Mouse (Mus musculus): Measurements from ENCODE around the gene Ramac.

The Ramac gene

DNA sequence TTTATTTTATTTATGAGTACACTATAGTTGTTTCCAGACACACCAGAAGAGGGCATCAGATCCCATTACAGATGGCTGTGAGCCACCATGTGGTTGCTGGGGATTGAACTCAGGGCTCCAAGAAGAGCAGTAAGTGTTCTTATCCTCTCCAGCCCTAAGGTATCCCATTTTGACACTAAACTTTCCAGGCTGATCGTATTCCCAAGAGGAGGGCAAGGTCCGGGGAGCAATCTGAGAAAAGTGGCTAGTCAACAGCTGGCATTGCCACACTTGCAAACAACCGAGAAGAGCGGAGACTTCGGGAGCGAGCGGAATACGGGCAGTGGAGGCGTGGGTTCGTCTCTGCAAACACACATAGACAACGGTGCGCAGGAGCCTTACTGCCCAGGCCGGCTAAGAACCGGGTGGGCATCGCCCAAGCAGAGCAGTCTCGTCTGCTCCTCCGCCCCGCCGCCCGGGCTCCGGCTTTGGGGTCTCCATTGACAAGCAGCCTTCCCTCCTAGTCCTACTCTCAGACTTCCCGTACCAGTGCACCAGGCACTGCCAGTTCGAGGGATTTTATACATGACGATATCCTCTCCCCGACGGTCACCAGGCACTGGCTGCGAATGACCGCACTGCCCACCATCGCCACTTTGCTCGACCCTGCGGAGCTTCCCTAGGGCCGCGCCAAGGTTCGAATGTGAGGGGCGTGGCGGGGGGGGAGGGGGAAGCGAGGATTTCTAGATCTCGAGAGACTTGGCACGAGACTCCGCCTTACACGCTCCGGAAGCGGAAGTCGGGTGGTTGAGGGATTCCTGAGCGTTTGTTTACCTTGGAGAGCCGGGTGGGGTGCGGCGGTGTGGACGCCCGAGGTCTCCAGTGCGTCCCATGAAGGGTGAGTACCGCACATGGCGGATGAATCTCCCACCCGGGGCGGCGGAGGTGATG, at the start of gene Ramac:
TSS of gene Ramac (plus strand) at position 746 of the 930 bp plus-strand sequence.
- DNase-seq (ENCODE audit: extremely low read depth, low read depth, low spot score): peak; percentile 34

DNA sequence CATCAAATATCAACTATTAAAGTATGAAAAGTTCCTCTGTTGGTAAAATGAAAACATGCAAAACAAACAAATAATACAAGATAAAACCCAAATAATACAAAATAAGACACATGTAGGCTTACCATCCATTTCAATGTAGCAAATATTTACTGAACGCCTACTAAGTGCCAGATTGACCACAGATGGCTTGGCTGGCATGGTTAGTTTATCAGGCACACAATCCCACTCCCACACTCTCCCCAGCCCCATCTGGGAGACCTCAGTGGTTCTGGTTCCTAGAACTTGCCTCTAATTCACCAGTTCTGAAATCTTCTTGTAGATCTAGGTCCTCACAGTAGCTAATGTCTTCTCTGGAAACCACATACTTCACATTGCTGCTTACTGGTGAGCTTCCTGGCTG, 44.1 kb upstream of the Ramac start:
- no peak for DNase-seq (ENCODE audit: extremely low read depth, low read depth, low spot score)

DNA sequence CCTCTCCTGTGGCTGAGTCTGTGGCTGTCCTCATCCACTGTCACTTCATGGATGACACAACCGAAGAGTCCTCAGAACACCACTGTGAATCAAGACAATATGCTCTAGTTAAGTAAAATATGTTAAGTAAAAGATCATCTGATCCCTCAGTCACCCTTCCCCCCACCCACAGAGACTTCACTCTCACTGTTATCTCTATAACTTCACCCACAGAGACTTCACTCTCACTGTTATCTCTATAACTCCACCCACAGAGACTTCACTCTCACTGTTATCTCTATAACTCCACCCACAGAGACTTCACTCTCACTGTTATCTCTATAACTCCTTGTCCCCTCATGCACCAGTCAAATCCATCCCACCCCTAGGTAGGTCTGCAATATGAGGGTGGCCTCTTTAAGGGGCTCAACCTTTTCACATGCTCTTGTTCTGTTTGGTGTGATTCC, 43.5 kb upstream of the Ramac start:
- DNase-seq (ENCODE audit: extremely low read depth, low read depth, low spot score): no peak

DNA sequence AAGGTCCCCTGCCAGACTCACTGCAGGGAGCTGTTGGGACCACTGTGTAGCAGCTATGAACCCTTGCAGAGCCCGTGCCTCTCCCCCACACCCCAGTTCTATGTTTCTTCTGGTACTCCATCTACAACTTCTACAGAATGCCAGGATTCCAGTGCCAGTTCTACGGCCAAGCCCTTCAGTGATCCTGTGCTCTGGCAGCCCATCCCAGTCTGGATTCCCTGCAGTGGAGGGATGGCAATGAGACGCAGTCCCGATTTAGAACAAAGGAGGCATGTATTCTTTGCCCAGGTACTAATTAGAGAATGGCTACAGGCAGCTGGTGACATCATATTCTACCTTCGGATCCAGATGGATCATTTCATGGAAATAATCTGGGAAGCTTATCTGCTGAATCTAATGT, 41.5 kb upstream of the Ramac start:
- DNase-seq (ENCODE audit: extremely low read depth, low read depth, low spot score): no peak

DNA sequence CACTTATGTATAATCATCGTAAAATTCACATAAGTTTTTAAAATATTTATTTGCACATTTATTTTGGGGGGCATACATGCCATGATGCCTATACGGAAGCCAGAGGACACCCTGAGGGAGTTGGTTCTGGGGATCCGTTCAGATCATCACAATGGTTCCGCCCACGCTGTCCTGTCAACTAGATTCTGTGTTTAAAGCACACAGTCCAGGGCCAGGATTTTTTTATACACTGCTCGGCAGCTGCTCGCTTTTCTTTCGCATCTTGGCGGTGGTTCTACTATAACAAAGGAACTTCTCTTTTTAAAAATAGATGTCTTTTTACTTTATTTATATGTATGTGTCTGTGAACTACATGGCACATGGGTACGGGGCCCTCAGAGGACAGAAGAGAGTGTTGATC, 38.9 kb upstream of the Ramac start:
- DNase-seq (ENCODE audit: extremely low read depth, low read depth, low spot score): no peak

DNA sequence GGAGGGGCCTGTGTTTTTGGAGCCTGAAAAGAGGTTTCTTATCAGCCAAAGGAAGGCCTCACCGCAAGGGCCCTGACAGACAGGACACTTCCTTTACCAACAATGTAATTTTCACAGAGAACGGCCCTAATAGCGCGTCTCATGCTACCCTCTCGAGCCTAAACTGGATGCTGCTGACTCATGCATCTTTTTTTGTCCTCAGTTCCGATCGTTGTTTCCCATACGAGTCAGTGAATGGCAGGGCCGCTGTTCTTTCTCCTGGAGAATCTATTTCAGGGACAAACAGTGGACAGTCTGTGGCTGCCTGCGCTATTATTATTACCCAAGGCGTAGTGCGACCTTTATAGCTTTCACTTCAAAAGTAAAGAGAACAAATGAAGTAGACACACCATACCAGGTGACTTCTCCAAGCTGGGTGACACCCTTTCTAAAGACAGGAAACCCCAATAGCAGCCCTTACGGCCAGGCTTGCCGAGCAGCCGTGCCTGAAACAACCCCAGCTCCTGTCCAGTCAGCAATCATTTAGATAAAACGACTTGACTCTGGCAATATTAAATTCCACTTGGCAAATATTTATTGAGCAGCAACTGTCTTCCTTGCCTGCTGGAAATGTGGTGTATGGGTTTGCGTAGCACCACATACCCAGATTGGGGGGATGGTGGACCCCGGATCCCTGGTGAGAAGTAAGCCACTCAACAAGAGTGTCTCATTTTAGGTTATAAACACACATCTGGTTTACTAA, 36.6 kb upstream of the Ramac start:
- no peak for DNase-seq (ENCODE audit: extremely low read depth, low read depth, low spot score)

DNA sequence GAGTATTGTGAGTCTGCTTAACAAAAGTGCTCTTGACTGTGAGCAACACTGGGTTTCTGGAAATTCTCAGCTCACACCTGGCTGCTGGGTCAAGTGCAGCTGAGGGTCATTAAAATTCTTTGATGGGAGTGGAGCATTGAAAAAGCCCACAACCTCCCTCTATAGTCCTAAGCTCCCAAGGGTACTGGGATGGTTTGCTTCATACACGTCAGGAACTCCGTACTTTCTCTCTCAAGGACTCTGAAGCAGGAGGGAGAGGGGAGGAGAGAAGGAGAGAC, 36.1 kb upstream of the Ramac start:
- no peak for DNase-seq (ENCODE audit: extremely low read depth, low read depth, low spot score)

DNA sequence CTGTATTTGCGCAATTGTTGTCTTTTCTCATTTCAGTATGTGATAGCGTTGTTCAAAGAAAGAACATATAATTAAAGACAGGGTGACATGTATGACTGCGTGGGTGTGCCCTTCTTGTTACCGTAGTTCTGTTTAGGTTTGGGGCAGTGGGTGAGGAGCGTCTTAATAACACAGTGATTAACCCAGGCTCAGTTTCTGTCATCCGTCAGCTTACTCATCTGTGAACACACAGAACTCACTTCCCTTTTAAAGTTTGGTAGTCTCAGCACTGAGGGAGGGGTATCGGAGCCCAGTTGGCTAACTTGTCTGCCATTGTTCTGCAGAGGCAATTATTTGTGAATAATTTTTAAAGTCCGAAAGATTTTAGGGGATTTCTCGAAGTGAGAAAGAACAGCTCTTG, 35.0 kb upstream of the Ramac start:
- DNase-seq (ENCODE audit: extremely low read depth, low read depth, low spot score): no peak

DNA sequence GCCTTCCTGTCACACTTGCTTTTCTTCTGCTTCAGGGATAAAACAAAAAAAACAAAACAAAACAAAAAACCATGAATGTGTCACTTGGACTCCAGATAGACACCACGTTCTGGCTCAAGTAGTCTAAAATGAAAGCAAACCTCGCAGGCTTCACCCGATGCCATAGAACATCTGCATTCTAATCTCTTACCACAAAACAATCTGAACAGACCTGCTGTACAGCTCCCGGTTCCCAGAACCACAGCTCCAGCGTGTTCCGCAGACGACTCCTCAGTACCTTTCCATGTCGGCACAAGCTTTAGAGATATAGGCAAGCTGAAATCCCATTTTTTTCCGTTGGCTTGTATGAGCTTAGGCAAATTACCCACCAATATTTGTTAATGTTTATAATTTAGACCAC, 32.9 kb upstream of the Ramac start:
- DNase-seq (ENCODE audit: extremely low read depth, low read depth, low spot score): no peak

DNA sequence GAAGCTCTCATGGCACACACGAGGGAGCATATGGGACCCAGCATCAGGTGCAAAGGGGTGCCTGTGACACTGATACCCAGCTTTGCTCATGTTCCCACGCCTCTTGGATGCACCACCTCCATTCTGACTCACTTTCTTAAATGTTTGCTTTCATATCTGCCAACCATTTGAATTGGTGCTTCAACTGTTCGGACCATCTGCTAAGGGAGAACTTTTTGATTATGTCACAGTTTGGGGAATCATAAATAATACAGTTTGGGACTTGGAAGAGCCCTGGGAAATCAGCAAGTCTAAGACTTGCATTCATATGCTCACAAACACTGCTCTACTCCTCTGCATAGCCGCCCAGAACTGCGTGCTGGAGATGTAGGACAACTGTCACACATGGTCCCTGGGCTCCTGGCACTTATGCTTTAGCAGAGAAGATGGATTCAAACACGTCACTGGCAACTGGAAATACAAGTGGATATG, 31.5 kb upstream of the Ramac start:
- DNase-seq (ENCODE audit: extremely low read depth, low read depth, low spot score): no peak

DNA sequence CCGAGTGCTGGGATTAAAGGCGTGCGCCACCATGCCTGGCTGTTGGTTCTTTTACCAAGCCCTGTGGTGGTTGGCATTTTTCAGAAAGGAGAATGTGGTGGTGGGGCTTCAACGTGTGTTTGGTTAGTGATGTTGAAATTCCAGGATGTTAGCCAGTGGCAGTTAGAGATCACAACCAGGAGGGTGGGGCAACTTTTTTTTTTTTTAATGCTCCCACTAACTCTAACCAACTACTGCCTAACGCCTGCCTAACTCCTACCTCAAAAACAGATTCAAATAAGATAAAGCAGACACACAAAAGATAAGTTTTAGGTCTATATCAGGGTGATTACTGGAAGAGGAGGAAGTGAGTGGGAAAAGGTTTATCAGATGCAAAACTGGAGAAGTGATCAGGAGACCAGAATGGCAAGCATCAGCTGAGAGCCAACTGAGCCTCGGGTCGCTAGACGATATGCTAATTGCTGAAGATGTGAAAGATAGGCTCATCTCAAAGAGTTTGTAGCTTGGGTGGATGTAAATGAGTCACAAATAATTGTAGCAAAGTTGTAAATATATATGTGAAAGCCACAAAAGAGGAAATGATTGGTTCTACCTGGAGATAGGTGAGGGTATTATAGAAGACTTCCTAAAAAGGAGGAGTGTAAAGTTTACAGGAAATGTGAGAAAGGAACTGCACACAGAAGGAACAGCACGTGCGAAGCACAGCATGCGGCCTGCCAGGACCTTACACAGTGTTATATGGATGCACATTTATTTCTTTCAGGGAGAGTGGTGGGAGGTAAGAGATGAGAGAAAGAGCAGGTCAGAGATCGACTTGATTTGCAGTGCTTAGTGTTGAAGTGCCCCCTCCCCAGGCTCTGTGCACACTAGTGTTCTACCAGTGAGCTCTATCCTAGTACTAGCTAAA, 30.3 kb upstream of the Ramac start:
- no peak for DNase-seq (ENCODE audit: extremely low read depth, low read depth, low spot score)

DNA sequence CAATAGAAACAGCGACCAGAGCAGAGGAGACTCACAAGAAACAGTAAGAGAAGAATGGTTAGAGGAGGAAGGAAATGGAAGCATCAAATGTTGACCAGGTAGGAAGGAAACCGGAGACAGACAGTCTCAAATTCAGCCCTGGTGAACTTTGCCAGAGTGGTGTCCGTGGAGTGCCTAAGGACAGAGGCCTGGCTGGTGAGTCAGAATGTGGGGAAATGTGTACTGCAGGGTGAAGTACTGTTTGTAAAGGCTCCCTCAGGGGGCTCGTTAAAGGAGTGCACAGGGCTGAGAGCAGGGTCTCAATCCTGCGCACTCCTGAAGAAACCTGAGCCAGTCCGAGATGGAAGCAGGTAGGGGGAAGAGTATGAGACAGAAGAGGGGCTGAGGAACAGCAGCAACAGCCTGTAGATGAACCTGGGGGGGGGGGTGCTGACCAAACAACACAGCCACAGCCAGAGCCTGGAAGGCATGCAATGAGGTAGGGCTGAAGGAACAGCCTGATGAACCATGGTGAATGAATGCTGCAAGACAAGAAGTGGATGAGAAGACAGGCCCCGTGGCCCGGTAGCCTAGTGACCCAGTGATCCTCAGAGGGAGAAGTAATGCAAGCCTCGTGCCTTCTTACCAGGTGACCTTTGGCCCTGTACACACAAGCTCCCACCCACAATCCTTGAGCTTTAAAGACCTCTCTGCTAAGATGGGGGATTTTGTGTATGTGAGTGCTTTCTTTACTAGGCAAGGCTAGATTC, 27.3 kb upstream of the Ramac start:
- no peak for DNase-seq (ENCODE audit: extremely low read depth, low read depth, low spot score)

DNA sequence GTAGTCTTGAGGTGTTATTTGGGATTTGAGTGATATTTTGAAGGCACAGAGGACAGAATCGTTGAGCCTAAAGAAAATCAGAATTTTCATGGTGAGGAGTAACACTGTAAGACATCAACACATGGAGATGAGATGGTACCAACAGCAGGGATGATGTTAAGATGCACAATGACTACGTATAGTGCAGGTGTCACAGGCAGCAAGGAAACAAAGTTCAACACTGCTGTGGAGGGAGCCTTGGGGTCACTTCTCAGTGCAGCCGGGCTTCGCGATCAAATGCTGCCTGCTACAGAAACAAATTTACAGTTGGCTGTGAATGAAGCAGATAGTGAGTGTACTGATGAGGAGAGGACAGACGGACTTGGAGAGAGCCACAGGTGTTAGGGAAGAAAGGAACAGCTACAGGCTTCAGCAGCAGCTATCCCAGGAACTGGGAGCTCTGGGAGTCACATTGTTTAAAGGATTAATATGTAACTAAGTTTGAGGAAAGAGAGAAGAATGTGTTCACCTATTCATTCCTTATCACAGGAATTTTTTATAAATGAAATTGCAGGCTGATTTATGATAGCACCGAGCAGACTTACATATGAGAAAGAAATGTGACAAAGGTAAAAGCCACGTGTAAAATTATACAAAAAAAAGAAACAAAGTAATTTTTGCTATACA, 23.9 kb upstream of the Ramac start:
- DNase-seq (ENCODE audit: extremely low read depth, low read depth, low spot score): no peak

DNA sequence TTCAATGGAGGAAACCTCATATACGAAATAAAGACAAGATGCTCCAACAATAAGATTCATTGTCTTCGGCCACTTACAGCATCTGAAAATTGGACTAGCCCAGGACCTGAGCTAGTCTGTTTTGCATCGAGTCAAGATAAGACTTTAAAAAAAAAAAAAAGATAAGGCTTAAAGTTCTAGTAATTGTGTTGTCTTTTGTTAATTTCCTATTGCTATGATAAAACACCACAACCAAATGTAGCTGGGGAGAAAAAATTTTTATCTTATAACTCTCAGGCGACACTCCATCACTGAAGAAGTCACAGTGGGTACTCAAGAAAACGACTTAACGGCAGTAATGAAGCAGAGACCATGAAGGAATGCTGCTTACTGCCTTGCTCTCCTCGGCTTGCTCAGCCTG, 22.7 kb upstream of the Ramac start:
- no peak for DNase-seq (ENCODE audit: extremely low read depth, low read depth, low spot score)

DNA sequence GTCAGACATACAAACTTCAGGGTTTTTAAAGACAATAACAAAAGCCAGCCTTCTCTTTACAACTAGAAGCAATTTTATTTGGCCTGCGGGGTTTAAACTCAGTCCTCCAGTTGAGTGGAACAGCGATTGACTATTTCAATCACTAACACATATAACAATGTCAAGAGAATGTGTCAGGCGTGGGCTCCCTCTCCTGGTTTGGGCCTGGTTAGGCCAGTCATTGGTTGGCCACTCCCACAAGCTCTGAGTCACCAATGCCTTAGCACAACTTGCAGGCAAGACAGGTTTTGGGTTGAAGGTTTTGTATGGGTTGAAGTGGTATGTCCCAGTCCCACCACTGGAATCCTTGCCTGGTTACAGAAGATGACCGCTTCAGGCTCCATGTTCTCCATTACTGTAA, 18.6 kb upstream of the Ramac start:
- no peak for DNase-seq (ENCODE audit: extremely low read depth, low read depth, low spot score)

DNA sequence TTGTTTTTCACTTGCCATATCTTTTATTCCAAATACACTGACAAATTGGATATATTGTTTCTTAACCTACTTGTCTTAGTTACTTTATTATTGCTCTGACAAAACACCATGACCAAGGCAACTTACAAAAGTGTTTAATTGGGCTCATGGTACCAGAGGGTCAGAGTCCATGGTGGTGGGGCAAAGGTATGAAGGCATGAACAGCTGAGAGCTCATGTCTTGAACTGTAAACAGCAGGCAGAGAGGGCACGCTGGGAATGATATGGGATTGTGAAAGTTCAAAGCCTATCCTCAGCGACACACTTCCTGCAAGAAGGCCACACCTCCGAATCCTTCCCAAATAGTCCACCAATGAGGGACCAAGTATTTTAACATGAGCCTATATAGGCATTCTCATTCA, 14.8 kb upstream of the Ramac start:
- DNase-seq (ENCODE audit: extremely low read depth, low read depth, low spot score): no peak

DNA sequence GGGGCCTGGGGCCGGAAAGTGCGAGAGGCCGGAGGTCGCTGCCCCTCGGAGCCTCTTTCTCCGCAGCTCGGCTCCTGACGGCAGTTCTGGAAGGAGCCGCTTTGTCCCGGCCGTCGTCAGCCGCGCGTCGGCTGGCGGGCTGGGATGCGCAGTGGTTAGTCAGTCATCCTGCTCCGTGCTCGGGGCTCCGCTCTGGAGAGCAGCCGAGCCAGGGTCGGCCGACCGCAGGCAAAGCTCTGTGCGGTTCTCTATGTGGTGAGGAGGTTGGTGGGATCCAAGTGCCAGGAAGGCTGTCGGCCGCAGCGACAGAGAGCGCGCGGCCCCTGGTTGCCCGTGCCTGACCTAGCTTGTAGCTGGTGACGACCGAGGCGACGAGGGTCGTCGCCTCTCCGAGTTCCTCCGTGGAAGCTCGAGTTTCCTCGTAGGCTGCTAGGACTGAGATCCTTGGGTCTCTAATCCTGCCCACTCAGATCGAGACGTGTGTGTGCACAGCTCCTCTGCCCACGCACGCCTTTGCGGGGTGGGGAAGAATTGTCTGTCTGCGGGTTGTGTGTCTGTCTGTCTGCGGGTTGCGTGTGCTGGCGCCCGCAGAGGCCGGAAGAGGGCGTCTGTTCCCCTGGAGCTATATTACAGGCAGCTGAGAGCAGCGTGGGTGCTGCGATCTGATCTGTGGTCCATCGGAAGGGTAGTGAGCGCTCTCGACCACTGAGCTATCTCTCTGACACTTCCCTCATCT, 553 bp downstream of the Ramac start:
- DNase-seq (ENCODE audit: extremely low read depth, low read depth, low spot score): no peak

DNA sequence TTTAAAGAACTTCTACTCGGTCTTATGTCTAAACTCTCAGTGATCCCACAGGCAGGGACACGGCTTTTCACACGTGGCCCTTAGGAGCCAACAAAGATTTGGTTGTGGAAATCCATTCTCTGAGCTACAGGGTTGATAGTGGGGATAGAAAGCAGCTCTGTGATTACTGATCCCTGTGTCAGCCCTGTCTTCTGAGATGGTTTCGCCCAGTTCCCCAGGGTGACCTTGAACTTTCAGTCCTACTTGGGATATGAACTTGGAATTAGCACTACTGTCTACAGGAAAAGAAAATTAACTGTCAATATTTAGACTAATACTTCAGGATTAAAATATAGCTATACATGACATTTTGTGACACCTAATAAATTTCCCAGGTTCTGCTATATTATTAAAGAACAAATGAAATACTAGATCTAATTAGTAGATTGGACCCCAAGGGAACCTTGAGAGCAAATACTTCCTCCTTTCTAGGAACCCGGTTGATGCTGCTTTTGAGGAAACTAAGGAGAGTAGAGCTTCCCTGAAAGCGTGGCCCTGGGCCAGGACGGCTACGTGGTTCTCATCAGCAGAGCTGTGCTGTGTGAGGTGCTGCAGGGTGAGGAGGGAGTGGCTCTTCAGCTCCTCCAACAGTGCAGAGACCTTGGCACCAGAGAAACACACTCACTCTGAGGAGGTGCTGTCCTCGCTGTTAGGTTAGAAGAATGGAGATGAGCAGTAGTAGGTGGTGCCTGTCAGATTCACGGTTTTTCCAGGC, 10.2 kb downstream of the Ramac start:
- no peak for DNase-seq (ENCODE audit: extremely low read depth, low read depth, low spot score)

DNA sequence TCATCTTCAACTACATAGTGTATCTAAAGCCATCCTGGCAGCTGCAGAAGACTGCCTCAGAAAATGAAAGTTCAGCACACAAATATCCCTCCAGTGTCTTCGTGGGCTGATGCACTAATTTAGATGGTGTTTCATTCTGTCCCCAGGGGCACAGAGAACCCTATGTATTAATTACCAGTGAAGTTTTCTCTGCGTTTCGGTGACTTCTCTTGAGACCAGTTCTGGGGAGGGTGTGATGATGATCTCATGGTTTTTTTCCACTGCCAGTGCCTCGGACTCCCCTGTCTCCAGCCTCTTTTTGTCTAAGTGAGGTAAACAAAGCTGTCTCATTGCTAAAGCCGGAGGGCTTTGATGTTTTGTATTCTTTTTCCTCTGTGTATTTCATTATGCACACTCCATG, 12.6 kb downstream of the Ramac start:
- DNase-seq (ENCODE audit: extremely low read depth, low read depth, low spot score): no peak

All from fat pad, adult 2 months (tissue).